Mouse (Mus musculus) megakaryocyte, embryonic 14.5 days (primary cell): ENCODE data around the gene Slc6a20b.

Experiments used
- FLI1 ChIP-seq: IDR thresholded peaks from 2 replicates; pipeline ENCODE4 v1.6.1; 2012; ENCODE audit warnings: low read length, inconsistent platforms, mixed read lengths
- GATA1 ChIP-seq: IDR thresholded peaks from 3 replicates; pipeline ENCODE4 v1.6.1; 2012; ENCODE audit warnings: mixed read lengths, low read length, inconsistent platforms, borderline replicate concordance

- no peak for TF ChIP-seq GATA1
- no peak for TF ChIP-seq FLI1
These were observed 7.6 kb downstream of the Slc6a20b start for GRCm38 (mm10) chr9:123624741-123625140.
